Mouse (Mus musculus) intestine, embryonic 14.5 days (tissue): ENCODE measurements around the gene Haus7. TPM values are rescaled to one million over a fixed set of nuclear protein-coding genes. Genes with fewer than 3 reads are reported as not detected.
A peak's percentile ranks its signal among the peaks of the same experiment; 100 is the strongest.
"Not testable (repeated sequence)": the region's sequence is repeated elsewhere in the genome, so short reads cannot be mapped to it uniquely, and the experiment has no call there.

ENCODE experiments used
- ATAC-seq: fragments of 200-750 bp; cut with Nextera tagmentation; replicated peaks from 2 replicates; pipeline ENCODE4 v1.8.0; 2017; ENCODE audit warnings: low read depth, moderate number of reproducible peaks, moderate TSS enrichment, moderate library complexity; ENCODE audit not compliant: low FRiP score, low TSS enrichment
- DNase-seq: peaks from one replicate; pipeline ENCODE4 v3.0.0-alpha.2; 2018; ENCODE audit warnings: low spot score
- H3K27ac ChIP-seq: fragments of 300-500 bp; sonication (generic); 2 replicates; pipeline ENCODE4 v1.5.1; 2014; ENCODE audit warnings: low read depth, mild to moderate bottlenecking, control low read depth
- H3K27me3 ChIP-seq: fragments of 300-500 bp; sonication (generic); replicated peaks from 2 replicates; pipeline ENCODE4 v1.6.1; 2014; ENCODE audit warnings: low read length, control low read depth; ENCODE audit not compliant: control insufficient read depth, insufficient read depth
- H3K36me3 ChIP-seq: fragments of 300-500 bp; sonication (generic); 2 replicates; pipeline ENCODE4 v1.6.1; 2014; ENCODE audit warnings: low read length, control low read depth; ENCODE audit not compliant: control insufficient read depth, insufficient read depth
- H3K4me1 ChIP-seq: fragments of 300-500 bp; sonication (generic); replicated peaks from 2 replicates; pipeline ENCODE4 v1.6.1; 2014; ENCODE audit warnings: low read length, control low read depth, mixed read lengths; ENCODE audit not compliant: control insufficient read depth, insufficient read depth
- H3K4me2 ChIP-seq: fragments of 300-500 bp; sonication (generic); 2 replicates; pipeline ENCODE4 v1.6.1; 2014; ENCODE audit warnings: low read length
- H3K4me3 ChIP-seq: fragments of 300-500 bp; sonication (generic); 2 replicates; pipeline ENCODE4 v1.5.1; 2014; ENCODE audit warnings: low read depth, low read length, control low read depth, mixed read lengths
- H3K9ac ChIP-seq: fragments of 300-500 bp; sonication (generic); 2 replicates; pipeline ENCODE4 v1.6.1; 2014; ENCODE audit warnings: mild to moderate bottlenecking, low read length
- H3K9me3 ChIP-seq: fragments of 300-500 bp; sonication (generic); 2 replicates; pipeline ENCODE4 v1.6.1; 2016; ENCODE audit warnings: low read length, control low read depth; ENCODE audit not compliant: control insufficient read depth
- WGBS: fragments of 180-500 bp; shearing (Covaris S2); extraction: QIAGEN DNeasy Blood & Tissue Kit; methylation state at CpG from one replicate; pipeline ENCODE4 v1.1.7; 2014; 5-methylcytosine and 5-hydroxymethylcytosine counted together
- polyA plus RNA-seq: library from polyadenylated mRNA; unstranded; fragments of >200 nt; fragmentation: Nextera tagmentation; extraction: Ambion mirVana; gene quantifications from 2 replicates; pipeline ENCODE4 v1.2.1, GENCODE M21; 2014

Gene Haus7
- 58.2 and 59.4 TPM in 2 replicates for polyA plus RNA-seq

GRCm38 (mm10) chrX:73458877-73459392 lies at the start of gene Haus7:
TSS of gene Haus7 (minus strand) at chrX:73459044.
- H3K27me3 ChIP-seq = 0 out of 2 replicates have a peak, but pooled peaks cover 1% of the 10 kb centered on the region
- H3K9ac ChIP-seq = peak within 1 kb of the TSS; percentile 47
- H3K4me3 ChIP-seq = peak within 1 kb of the TSS; percentile 49
- H3K36me3 ChIP-seq = no peaks in the 10 kb centered on the region
- 23% methylated on average over 26 of the region's 26 CpGs for WGBS
- H3K27ac ChIP-seq = no peak within 1 kb of the TSS
- DNase-seq (peak; percentile 85), ATAC-seq (peak; percentile 100)
- no peaks in the 10 kb centered on the region for H3K9me3 ChIP-seq
- no peaks in the 10 kb centered on the region for H3K4me1 ChIP-seq
- peak within 1 kb of the TSS; percentile 56 for H3K4me2 ChIP-seq

DNA sequence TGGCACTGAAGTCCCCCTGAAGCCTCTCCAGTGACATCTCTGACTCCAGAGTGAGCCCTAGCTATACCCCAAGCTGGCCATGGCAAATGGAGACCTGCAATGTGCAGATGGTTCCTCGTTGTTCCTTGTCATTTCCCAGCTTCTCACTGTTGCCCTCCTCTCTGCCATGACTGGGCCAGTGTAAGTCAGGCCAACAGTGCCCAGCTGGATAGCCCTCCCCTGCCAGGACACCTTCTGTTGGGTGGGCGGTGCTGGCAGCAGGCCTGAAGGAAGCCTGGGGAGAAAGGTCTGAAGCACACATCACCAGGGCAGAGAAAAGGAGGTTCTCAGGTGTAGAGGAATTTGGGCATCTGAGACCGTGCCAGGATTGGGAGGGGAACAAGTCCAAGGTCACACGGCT lies 47.7 kb upstream of the Haus7 start:
- 84% methylated on average over 4 of the region's 4 CpGs for WGBS
- no peak for ATAC-seq

GRCm38 (mm10) chrX:73505130-73505735 lies 46.4 kb upstream of the Haus7 start:
- no peak overlapping the region for H3K27ac ChIP-seq
- no peak overlapping the region for H3K4me2 ChIP-seq
- H3K9ac ChIP-seq = no peak overlapping the region
- 86% methylated on average over 5 of the region's 5 CpGs for WGBS
- H3K4me1 ChIP-seq = no peaks in the 10 kb centered on the region
- no peaks in the 10 kb centered on the region for H3K36me3 ChIP-seq
- DNase-seq (no peak), ATAC-seq (no peak)
- peaks cover 38% of the 10 kb centered on the region for H3K27me3 ChIP-seq
- H3K4me3 ChIP-seq = no peak overlapping the region
- H3K9me3 ChIP-seq = no peaks in the 10 kb centered on the region

More for the DNA sequence above, 47.7 kb upstream of the Haus7 start:
- no peak overlapping the region for H3K27ac ChIP-seq
- H3K4me2 ChIP-seq = no peak overlapping the region
- H3K4me1 ChIP-seq = no peaks in the 10 kb centered on the region
- no peaks in the 10 kb centered on the region for H3K36me3 ChIP-seq
- DNase-seq = no peak
- no peak overlapping the region for H3K4me3 ChIP-seq
- H3K9ac ChIP-seq = no peak overlapping the region
- peaks cover 36% of the 10 kb centered on the region for H3K27me3 ChIP-seq
- H3K9me3 ChIP-seq = no peaks in the 10 kb centered on the region

- H3K27me3 ChIP-seq = 0 out of 2 replicates have a peak, but pooled peaks cover 2% of the 10 kb centered on the region
- H3K4me1 ChIP-seq = no peaks in the 10 kb centered on the region
- H3K9ac ChIP-seq = no peak overlapping the region
- DNase-seq = no peak
- no peak overlapping the region for H3K4me3 ChIP-seq
- H3K9me3 ChIP-seq = no peaks in the 10 kb centered on the region
- H3K36me3 ChIP-seq = no peaks in the 10 kb centered on the region
- no peak for ATAC-seq
- no peak overlapping the region for H3K4me2 ChIP-seq
- WGBS = 91% methylated on average over 4 of the region's 4 CpGs
- no peak overlapping the region for H3K27ac ChIP-seq
These were observed 37.9 kb upstream of the Haus7 start for GRCm38 (mm10) chrX:73496746-73497145.

- 0% methylated on average over 1 of the region's 2 CpGs for WGBS
- not testable (repeated sequence) for ATAC-seq, H3K27me3 ChIP-seq, DNase-seq, H3K4me3 ChIP-seq, H3K36me3 ChIP-seq, H3K27ac ChIP-seq, H3K9ac ChIP-seq, H3K4me1 ChIP-seq, H3K9me3 ChIP-seq, H3K4me2 ChIP-seq
These were observed 34.7 kb upstream of the Haus7 start for GRCm38 (mm10) chrX:73493567-73493966.

DNA sequence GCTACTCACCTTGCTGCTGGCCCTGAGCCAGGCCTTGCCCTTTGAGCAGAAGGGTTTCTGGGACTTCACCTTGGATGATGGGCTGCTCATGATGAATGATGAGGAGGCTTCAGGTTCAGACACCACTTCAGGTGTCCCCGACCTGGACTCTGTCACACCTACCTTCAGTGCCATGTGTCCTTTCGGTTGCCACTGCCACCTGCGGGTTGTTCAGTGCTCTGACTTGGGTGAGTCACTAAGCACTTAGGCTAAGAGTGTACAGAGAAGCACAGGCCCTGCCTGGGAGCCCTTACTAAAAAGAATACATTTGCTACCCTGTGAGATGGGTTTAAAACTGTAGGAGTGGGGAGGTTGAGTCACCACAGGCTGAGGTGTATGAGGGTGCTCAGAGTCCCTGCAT lies 32.0 kb upstream of the Haus7 start:
- DNase-seq (no peak), ATAC-seq (no peak)
- Histone ChIP-seq H3K27me3 (no peaks in the 10 kb centered on the region), H3K9me3 (no peaks in the 10 kb centered on the region), H3K36me3 (no peaks in the 10 kb centered on the region), H3K4me1 (no peaks in the 10 kb centered on the region), H3K4me2 (no peak overlapping the region), H3K4me3 (no peak overlapping the region), H3K9ac (no peak overlapping the region), H3K27ac (no peak overlapping the region)
- WGBS = 72% methylated on average over 3 of the region's 3 CpGs

- no peaks in the 10 kb centered on the region for H3K36me3 ChIP-seq
- DNase-seq = no peak
- no peak overlapping the region for H3K4me3 ChIP-seq
- no peak for ATAC-seq
- no peaks in the 10 kb centered on the region for H3K4me1 ChIP-seq
- H3K27me3 ChIP-seq = no peaks in the 10 kb centered on the region
- no peak overlapping the region for H3K4me2 ChIP-seq
- no peaks in the 10 kb centered on the region for H3K9me3 ChIP-seq
- no peak overlapping the region for H3K9ac ChIP-seq
- 60% methylated on average over 4 of the region's 4 CpGs for WGBS
- no peak overlapping the region for H3K27ac ChIP-seq
These were observed 31.3 kb upstream of the Haus7 start for GRCm38 (mm10) chrX:73490186-73490585.

DNA sequence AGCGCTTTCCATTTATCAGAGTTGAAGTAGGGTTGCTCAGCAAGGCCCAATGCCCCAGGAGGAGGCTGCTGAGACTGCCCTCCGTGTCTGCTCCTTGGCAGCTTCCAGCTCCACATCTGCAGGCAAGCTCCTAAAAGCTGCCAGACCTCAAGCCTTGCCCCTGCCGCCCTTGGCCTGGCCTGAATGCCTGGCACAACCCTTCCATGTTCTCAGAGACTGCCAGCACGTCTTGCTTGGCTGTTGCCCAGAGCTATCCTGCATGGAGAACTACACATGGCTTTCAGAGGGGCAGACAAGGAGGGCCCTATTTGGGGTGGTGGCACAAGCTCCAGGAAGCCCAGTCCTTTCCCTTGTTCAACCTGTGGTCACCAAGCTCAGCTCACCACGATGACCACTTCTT lies 28.1 kb upstream of the Haus7 start:
- no peak overlapping the region for H3K4me2 ChIP-seq
- DNase-seq (no peak), ATAC-seq (no peak)
- H3K4me1 ChIP-seq = no peaks in the 10 kb centered on the region
- H3K9ac ChIP-seq = no peak overlapping the region
- no peaks in the 10 kb centered on the region for H3K36me3 ChIP-seq
- H3K4me3 ChIP-seq = no peak overlapping the region
- WGBS = 74% methylated on average over 5 of the region's 5 CpGs
- H3K27ac ChIP-seq = no peak overlapping the region
- H3K27me3 ChIP-seq = no peaks in the 10 kb centered on the region
- H3K9me3 ChIP-seq = no peaks in the 10 kb centered on the region

DNA sequence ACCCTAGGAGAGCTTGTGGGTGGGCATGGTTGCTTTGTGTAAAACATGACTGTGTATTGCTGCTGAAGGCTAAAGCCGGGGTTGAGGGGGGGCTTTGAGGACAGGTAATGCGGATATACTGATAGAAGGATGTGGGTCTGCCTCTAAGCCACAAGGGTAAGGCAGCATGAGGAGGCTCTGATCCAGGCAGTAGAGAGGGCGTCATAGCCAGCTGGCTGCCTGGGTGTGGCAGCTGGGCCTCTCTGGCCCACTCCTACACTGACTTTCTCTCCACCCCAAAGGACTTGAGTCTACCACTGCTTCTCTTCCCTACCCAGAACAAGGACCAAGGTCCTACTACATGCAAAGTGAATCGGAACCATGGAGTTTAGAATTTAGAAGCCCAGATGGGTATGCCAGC lies 26.0 kb upstream of the Haus7 start:
- Histone ChIP-seq H3K4me1 (peaks cover 5% of the 10 kb centered on the region; the same call in 1 of the 2 replicates), H3K36me3 (no peaks in the 10 kb centered on the region), H3K27ac (no peak overlapping the region), H3K27me3 (0 out of 2 replicates have a peak, but pooled peaks cover 5% of the 10 kb centered on the region), H3K4me2 (peak overlapping the region; percentile 49), H3K4me3 (no peak overlapping the region), H3K9ac (no peak overlapping the region), H3K9me3 (no peaks in the 10 kb centered on the region)
- ATAC-seq (no peak), DNase-seq (no peak)
- WGBS = 94% methylated on average over 4 of the region's 4 CpGs
